Mouse (Mus musculus) midbrain, embryonic 15.5 days (tissue): Measurements from ENCODE around the gene Ccnk. TPM values are rescaled to one million over a fixed set of nuclear protein-coding genes. Genes with fewer than 3 reads are reported as not detected.

ENCODE experiments used
- ATAC-seq: fragments of 200-750 bp; cut with Nextera tagmentation; replicated peaks from 2 replicates; pipeline ENCODE4 v1.8.0; 2017; ENCODE audit warnings: moderate TSS enrichment
- H3K27ac ChIP-seq: fragments of 300-500 bp; sonication (generic); 2 replicates; pipeline ENCODE4 v1.5.1; 2015; ENCODE audit warnings: mild to moderate bottlenecking, inconsistent platforms
- H3K27me3 ChIP-seq: fragments of 300-500 bp; sonication (generic); replicated peaks from 2 replicates; pipeline ENCODE4 v1.6.1; 2015; ENCODE audit warnings: inconsistent platforms
- H3K36me3 ChIP-seq: fragments of 300-500 bp; sonication (generic); replicated peaks from 2 replicates; pipeline ENCODE4 v1.6.1; 2015; ENCODE audit warnings: inconsistent platforms
- H3K4me1 ChIP-seq: fragments of 300-500 bp; sonication (generic); 2 replicates; pipeline ENCODE4 v1.6.1; 2015; ENCODE audit warnings: inconsistent platforms
- H3K4me2 ChIP-seq: fragments of 300-500 bp; sonication (generic); 2 replicates; pipeline ENCODE4 v1.6.1; 2015; ENCODE audit warnings: inconsistent platforms, mild to moderate bottlenecking, moderate library complexity
- H3K4me3 ChIP-seq: fragments of 300-500 bp; sonication (generic); 2 replicates; pipeline ENCODE4 v1.5.1; 2015; ENCODE audit warnings: mild to moderate bottlenecking, inconsistent platforms
- H3K9ac ChIP-seq: fragments of 300-500 bp; sonication (generic); 2 replicates; pipeline ENCODE4 v1.6.1; 2015; ENCODE audit warnings: mild to moderate bottlenecking, inconsistent platforms
- H3K9me3 ChIP-seq: fragments of 300-500 bp; sonication (generic); 2 replicates; pipeline ENCODE4 v1.6.1; 2016; ENCODE audit warnings: inconsistent platforms
- WGBS: fragments of 180-500 bp; shearing (Covaris S2); methylation state at CpG from one replicate; pipeline ENCODE4 v1.1.7; 2015; ENCODE audit warnings: mixed read lengths; 5-methylcytosine and 5-hydroxymethylcytosine counted together
- polyA plus RNA-seq: library from polyadenylated mRNA; unstranded; fragments of >200 nt; fragmentation: Nextera tagmentation; extraction: Ambion mirVana; gene quantifications from 2 replicates; pipeline ENCODE4 v1.2.1, GENCODE M21; 2015

The Ccnk gene
- polyA plus RNA-seq, 1 experiment from 2014 or later: 3.7 TPM

DNA sequence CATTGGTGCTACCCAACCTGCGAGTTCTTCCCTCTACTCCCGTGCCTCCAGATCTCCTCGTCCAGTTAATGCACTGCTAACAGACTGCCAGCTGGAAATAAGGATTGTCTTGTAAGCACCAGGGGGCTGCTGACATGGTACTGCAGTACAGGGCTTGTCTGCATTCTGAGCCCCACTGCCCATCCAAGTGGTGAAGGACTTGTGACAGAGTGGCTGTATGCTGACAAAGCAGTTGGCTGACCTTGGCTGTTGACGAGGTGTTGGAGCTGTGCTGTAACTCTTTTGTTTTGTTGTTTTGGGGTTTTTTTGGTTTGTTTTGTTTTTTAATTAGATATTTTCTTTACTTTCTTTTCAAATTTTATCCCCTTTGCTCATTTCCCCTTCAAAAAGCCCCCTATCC is 19.1 kb downstream of the Ccnk start:
- H3K36me3 ChIP-seq: peaks cover 51% of the 10 kb centered on the region
- H3K9ac ChIP-seq: no peak overlapping the region
- no peak overlapping the region for H3K4me2 ChIP-seq
- no peak for ATAC-seq
- no peaks in the 10 kb centered on the region for H3K4me1 ChIP-seq
- 86% methylated on average over 4 of the region's 4 CpGs for WGBS
- H3K27me3 ChIP-seq: no peaks in the 10 kb centered on the region
- H3K4me3 ChIP-seq: no peak overlapping the region
- no peaks in the 10 kb centered on the region for H3K9me3 ChIP-seq
- H3K27ac ChIP-seq: no peak overlapping the region

DNA sequence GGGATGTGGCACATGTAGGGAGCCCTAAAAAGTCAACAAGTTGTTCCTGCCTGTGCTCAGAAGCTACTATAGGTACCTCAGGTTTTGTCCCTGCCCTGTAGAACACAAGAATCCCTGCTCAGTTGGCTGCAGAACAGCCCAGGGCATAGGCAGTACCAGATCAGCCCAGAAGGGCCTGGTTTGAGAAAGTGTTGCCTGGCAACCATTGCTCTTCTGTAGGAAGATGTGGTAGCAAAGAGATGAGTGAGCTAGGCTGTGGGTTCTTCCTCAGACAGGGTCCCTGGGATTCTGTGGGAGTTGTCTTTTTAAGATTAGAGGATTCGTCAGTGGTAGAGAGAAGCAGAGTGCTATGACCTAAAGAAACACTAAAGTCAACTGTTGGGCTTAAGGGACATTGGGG is 20.7 kb downstream of the Ccnk start:
- H3K4me2 ChIP-seq: no peak overlapping the region
- WGBS: 97% methylated on average over 1 of the region's 1 CpGs
- H3K4me1 ChIP-seq: no peaks in the 10 kb centered on the region
- peaks cover 56% of the 10 kb centered on the region for H3K36me3 ChIP-seq
- no peaks in the 10 kb centered on the region for H3K27me3 ChIP-seq
- H3K4me3 ChIP-seq: no peak overlapping the region
- H3K9ac ChIP-seq: no peak overlapping the region
- H3K9me3 ChIP-seq: no peaks in the 10 kb centered on the region
- no peak overlapping the region for H3K27ac ChIP-seq
- no peak for ATAC-seq

DNA sequence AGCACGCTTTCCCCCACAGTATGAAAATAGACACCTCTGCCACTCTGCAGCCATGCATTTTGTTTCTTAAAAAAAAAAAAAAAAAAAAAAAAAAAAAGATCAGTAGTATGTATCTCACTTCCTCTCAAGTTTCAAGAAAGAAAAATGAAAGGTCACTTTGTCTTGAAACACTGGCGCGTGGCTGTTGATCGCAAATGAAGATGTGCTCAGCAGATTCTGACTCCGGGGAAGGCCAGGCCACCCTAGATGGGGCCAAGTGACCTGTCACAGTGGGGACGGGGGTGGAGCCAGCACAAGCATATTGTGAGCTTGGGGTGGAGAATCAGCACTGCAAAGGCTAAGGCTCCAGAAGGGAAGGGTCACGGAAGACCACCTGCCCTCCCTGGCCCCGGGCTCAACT is 24.5 kb downstream of the Ccnk start:
- Histone ChIP-seq H3K4me3 (no peak overlapping the region), H3K27ac (no peak overlapping the region), H3K9ac (no peak overlapping the region), H3K9me3 (no peaks in the 10 kb centered on the region), H3K27me3 (no peaks in the 10 kb centered on the region), H3K4me1 (no peaks in the 10 kb centered on the region; the same call in 1 of the 2 replicates), H3K4me2 (no peak overlapping the region), H3K36me3 (peaks cover 42% of the 10 kb centered on the region)
- ATAC-seq: no peak
- WGBS: 71% methylated on average over 8 of the region's 8 CpGs

DNA sequence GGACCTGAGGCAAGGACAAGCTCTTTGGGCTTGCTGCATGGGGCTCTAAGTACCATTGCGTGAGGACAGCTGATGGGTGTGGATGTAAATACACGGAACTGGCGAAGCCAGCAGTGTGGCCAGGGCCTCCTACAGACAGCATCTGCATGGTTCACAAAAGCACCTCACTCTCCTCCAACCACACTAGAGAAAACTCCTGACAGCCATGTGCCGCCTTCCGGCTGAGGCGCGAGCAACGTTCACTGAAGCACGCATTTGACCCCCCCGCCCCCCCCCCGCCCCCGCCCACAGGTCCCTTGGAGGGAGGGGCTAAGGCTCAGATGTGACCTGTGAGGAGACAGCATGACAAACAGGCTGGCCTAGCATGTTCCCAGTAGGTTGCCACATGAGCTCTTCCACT is 25.6 kb downstream of the Ccnk start:
- no peak overlapping the region for H3K9ac ChIP-seq
- peaks cover 8% of the 10 kb centered on the region; the same call in 1 of the 2 replicates for H3K4me1 ChIP-seq
- ATAC-seq: no peak
- no peaks in the 10 kb centered on the region for H3K27me3 ChIP-seq
- 62% methylated on average over 12 of the region's 12 CpGs for WGBS
- H3K4me3 ChIP-seq: no peak overlapping the region
- no peak overlapping the region for H3K27ac ChIP-seq
- no peaks in the 10 kb centered on the region for H3K9me3 ChIP-seq
- H3K36me3 ChIP-seq: peaks cover 33% of the 10 kb centered on the region
- no peak overlapping the region for H3K4me2 ChIP-seq

DNA sequence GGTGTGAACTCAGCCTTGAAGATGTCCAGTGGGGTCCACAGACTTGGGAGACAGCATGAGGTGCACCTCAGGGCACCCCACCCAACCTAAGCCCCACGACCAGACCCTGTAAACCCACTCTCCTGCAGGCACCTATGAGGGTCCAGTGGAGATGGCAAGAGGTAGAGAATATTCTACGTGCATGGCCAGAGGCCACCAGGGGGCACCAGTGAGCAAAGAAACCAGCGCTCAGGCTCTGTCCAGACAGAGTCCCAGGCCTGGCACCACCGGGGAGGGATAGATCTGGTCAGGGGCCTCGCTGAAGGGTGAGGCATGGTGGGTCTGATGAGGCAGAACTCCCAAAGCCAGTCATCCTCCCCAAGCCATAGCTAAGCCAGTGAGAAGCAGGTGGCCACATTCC is 27.3 kb downstream of the Ccnk start:
- no peaks in the 10 kb centered on the region for H3K9me3 ChIP-seq
- H3K36me3 ChIP-seq: peaks cover 18% of the 10 kb centered on the region; the same call in 1 of the 2 replicates
- peaks cover 9% of the 10 kb centered on the region; the same call in 1 of the 2 replicates for H3K4me1 ChIP-seq
- H3K4me2 ChIP-seq: no peak overlapping the region
- no peak overlapping the region for H3K4me3 ChIP-seq
- WGBS: 10% methylated on average over 5 of the region's 5 CpGs
- no peaks in the 10 kb centered on the region for H3K27me3 ChIP-seq
- ATAC-seq: peak; percentile 58
- no peak overlapping the region for H3K9ac ChIP-seq
- H3K27ac ChIP-seq: no peak overlapping the region

DNA sequence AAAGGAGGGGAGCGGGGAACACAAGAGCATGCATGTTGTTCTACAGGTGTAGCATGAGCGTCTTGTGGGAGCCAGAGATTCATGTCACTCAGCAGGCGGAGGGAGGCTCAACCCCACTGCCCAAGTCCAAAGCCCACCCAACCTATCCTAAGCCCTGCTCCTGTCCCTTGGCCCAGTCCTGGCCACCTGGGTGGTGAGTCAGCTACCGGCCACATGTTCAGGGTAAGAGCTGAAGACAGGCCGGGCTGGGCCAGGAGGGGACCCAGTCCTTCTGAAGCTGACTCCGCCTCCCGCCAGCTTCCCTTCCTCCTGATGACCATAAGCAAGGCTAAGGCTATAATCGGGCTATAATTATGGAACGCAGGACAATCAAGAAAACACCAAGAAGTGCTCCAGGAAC is 28.8 kb downstream of the Ccnk start:
- no peak overlapping the region for H3K4me2 ChIP-seq
- peaks cover 23% of the 10 kb centered on the region for H3K4me1 ChIP-seq
- H3K9ac ChIP-seq: no peak overlapping the region
- no peak for ATAC-seq
- 89% methylated on average over 9 of the region's 9 CpGs for WGBS
- H3K27me3 ChIP-seq: no peaks in the 10 kb centered on the region
- no peak overlapping the region for H3K27ac ChIP-seq
- no peak overlapping the region for H3K4me3 ChIP-seq
- H3K36me3 ChIP-seq: peaks cover 10% of the 10 kb centered on the region; the same call in 1 of the 2 replicates
- no peaks in the 10 kb centered on the region for H3K9me3 ChIP-seq

GRCm38 (mm10) chr12:108208726-108209438 is 29.5 kb downstream of the Ccnk start:
- no peak for ATAC-seq
- 35% methylated on average over 13 of the region's 13 CpGs for WGBS
- H3K9ac ChIP-seq: no peak overlapping the region
- H3K4me3 ChIP-seq: no peak overlapping the region
- H3K4me2 ChIP-seq: no peak overlapping the region
- no peaks in the 10 kb centered on the region for H3K9me3 ChIP-seq
- H3K36me3 ChIP-seq: peaks cover 10% of the 10 kb centered on the region; the same call in 1 of the 2 replicates
- H3K27ac ChIP-seq: no peak overlapping the region
- H3K4me1 ChIP-seq: peaks cover 28% of the 10 kb centered on the region
- H3K27me3 ChIP-seq: no peaks in the 10 kb centered on the region

GRCm38 (mm10) chr12:108210623-108211022 is 31.2 kb downstream of the Ccnk start:
- Histone ChIP-seq H3K4me3 (no peak overlapping the region), H3K27me3 (no peaks in the 10 kb centered on the region), H3K36me3 (no peaks in the 10 kb centered on the region), H3K27ac (no peak overlapping the region), H3K9ac (no peak overlapping the region), H3K9me3 (no peaks in the 10 kb centered on the region), H3K4me1 (peaks cover 37% of the 10 kb centered on the region), H3K4me2 (no peak overlapping the region)
- no peak for ATAC-seq
- WGBS: 94% methylated on average over 15 of the region's 15 CpGs

DNA sequence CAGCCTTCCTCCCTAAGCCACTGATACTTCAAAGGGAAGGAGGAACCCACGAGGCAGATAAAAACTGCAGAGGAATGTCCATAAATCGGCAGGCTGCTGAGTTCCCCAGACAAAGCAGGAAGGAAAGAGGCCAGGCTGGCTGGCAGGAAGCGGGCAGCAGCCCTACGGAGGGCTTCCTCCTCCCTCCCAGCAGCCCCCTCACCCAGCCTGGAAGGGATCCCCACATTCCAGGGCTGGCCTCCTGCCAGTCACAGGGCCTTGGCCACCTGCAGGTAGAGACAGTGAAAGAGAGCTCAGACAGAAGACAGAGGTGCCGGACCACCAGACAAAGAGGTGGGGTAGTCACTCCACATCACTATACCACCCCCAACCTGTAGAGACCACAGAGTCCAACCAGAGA is 32.7 kb downstream of the Ccnk start:
- Histone ChIP-seq H3K27ac (0 out of 2 replicates have a peak overlapping the region, but pooled peaks have one; percentile 6), H3K9ac (no peak overlapping the region), H3K4me1 (peaks cover 47% of the 10 kb centered on the region), H3K27me3 (no peaks in the 10 kb centered on the region), H3K4me3 (no peak overlapping the region), H3K4me2 (no peak overlapping the region), H3K36me3 (no peaks in the 10 kb centered on the region), H3K9me3 (no peaks in the 10 kb centered on the region)
- WGBS: 46% methylated on average over 5 of the region's 5 CpGs
- ATAC-seq: no peak

DNA sequence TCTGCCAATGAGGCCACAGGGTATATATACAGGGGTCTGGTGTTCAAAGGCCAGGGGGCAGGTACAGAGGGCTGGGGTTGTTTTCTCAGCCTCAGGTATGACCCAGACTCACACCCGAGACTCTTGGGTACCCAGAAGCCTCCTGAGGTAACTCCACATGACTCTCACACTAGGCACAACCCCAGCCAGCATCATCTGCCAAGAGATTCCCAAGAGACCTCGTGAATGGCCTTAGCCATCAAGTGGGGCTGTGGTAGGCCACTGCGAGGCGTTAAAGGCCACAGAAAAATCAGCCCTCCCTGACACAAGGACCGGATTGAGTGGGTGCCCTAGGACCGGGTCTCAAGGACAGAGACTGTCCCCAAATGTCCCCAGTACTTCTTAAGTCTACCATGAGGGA is 33.1 kb downstream of the Ccnk start:
- no peak for ATAC-seq
- Histone ChIP-seq H3K4me3 (no peak overlapping the region), H3K9ac (no peak overlapping the region), H3K4me2 (no peak overlapping the region), H3K36me3 (no peaks in the 10 kb centered on the region), H3K9me3 (no peaks in the 10 kb centered on the region), H3K27ac (0 out of 2 replicates have a peak overlapping the region, but pooled peaks have one; percentile 6), H3K27me3 (no peaks in the 10 kb centered on the region), H3K4me1 (peaks cover 51% of the 10 kb centered on the region)
- 80% methylated on average over 6 of the region's 6 CpGs for WGBS

- H3K9ac ChIP-seq: no peak overlapping the region
- no peaks in the 10 kb centered on the region for H3K9me3 ChIP-seq
- no peak overlapping the region for H3K4me3 ChIP-seq
- peaks cover 56% of the 10 kb centered on the region for H3K4me1 ChIP-seq
- no peaks in the 10 kb centered on the region for H3K27me3 ChIP-seq
- no peak overlapping the region for H3K27ac ChIP-seq
- H3K4me2 ChIP-seq: no peak overlapping the region
- ATAC-seq: no peak
- 45% methylated on average over 18 of the region's 18 CpGs for WGBS
- no peaks in the 10 kb centered on the region for H3K36me3 ChIP-seq
Measured at GRCm38 (mm10) chr12:108213090-108214041, 34.0 kb downstream of the Ccnk start.

- no peaks in the 10 kb centered on the region for H3K9me3 ChIP-seq
- H3K4me3 ChIP-seq: no peak overlapping the region
- no peak overlapping the region for H3K4me2 ChIP-seq
- peaks cover 65% of the 10 kb centered on the region for H3K4me1 ChIP-seq
- no peak for ATAC-seq
- whole genome bisulfite sequencing: 53% methylated on average over 8 of the region's 8 CpGs
- H3K27me3 ChIP-seq: no peaks in the 10 kb centered on the region
- H3K9ac ChIP-seq: no peak overlapping the region
- H3K36me3 ChIP-seq: no peaks in the 10 kb centered on the region
- H3K27ac ChIP-seq: no peak overlapping the region
Measured at GRCm38 (mm10) chr12:108215090-108215489, 35.7 kb downstream of the Ccnk start.
